In the genomic region with DNA sequence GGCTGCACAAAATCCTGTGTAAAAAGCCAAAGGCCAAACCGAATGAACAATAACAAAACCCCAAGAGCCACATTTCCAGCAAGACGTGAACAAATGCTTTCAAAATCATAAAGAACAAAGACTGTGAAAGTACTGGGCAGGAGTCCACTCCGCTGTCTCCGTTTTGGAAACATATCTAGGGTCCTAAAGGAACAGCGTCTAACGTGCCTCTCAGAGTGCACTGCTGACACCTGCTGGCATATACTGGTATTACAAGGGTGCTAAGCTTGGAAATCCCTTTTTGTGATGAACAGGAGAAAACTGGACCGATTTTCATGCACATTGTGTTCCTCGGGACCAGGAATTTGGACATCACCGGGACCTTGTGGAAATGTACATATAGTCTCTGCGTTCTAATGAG, we compare ENCODE assay signal across 8 mouse cellular contexts. TPM values are rescaled to one million over a fixed set of nuclear protein-coding genes. Genes with fewer than 3 reads are reported as not detected.
DNase-seq lines count a peak whose midpoint lies in the region; ATAC-seq and TF ChIP-seq lines count a peak whose summit lies in the region.

No protein-coding gene starts in this region.

- no peak for ATAC-seq in midbrain, embryonic 13.5 days

- no peaks in the 10 kb centered on the region for H3K36me3 ChIP-seq in midbrain, embryonic 10.5 days
- H3K36me3 ChIP-seq in midbrain, embryonic 13.5 days = no peaks in the 10 kb centered on the region

- DNase-seq in midbrain, embryonic 10.5 days (ENCODE audit: low spot score) = peak; percentile 71
- peak; percentile 83 to 91 for DNase-seq in heart, postnatal 10 days
- peak; percentile 69 to 82 for DNase-seq in left cerebral cortex, adult 2 months (ENCODE audit: extremely low spot score in 1 of 2, low spot score in 2 of 2)
- peak; percentile 50 to 66 for DNase-seq in natural killer cell, adult 2 months (ENCODE audit: low spot score in 2 of 2)
- peak; percentile 93 for DNase-seq in testis, postnatal 10 days (ENCODE audit: low spot score)

- intact Hi-C loops in heart, postnatal 10 days (cut with DNase I) = loop anchor here (1.0 to 5.0 kb wide), 3 partner anchors 224 to 395 kb away; no protein-coding TSS in a partner anchor
- intact Hi-C loops in left cerebral cortex, adult 2 months (cut with DNase I) = loop anchor here (1.0 to 5.0 kb wide), 4 partner anchors 120 to 395 kb away; no protein-coding TSS in a partner anchor

- WGBS in midbrain, embryonic 10.5 days = 32% methylated on average over 10 of the region's 10 CpGs
- 26% methylated on average over 10 of the region's 10 CpGs for WGBS in midbrain, embryonic 13.5 days

- no peak overlapping the region for H3K27ac ChIP-seq in midbrain, embryonic 10.5 days (replicated peaks)
- no peak overlapping the region for H3K27ac ChIP-seq in midbrain, embryonic 13.5 days
- H3K27ac ChIP-seq in bone marrow macrophage, adult 2 months (ENCODE audit: insufficient read depth, low read depth, low read length) = no peak overlapping the region
- no peak overlapping the region for H3K27ac ChIP-seq in embryonic fibroblast, embryonic 13.5 days (ENCODE audit: insufficient read depth, low read length)
- H3K27ac ChIP-seq in left cerebral cortex, adult 2 months = no peak overlapping the region

- no peaks in the 10 kb centered on the region for H3K9me3 ChIP-seq in midbrain, embryonic 10.5 days (replicated peaks)
- no peaks in the 10 kb centered on the region for H3K9me3 ChIP-seq in midbrain, embryonic 13.5 days

- no peak overlapping the region for H3K4me3 ChIP-seq in midbrain, embryonic 10.5 days
- no peak overlapping the region for H3K4me3 ChIP-seq in midbrain, embryonic 13.5 days (replicated peaks)
- no peak overlapping the region for H3K4me3 ChIP-seq in bone marrow macrophage, adult 2 months (ENCODE audit: insufficient read depth, low read length)
- no peak overlapping the region for H3K4me3 ChIP-seq in embryonic fibroblast, embryonic 13.5 days (ENCODE audit: insufficient read depth, low read length)
- H3K4me3 ChIP-seq in left cerebral cortex, adult 2 months = no peak overlapping the region

- TF ChIP-seq POLR2A in bone marrow macrophage, adult 2 months (IDR thresholded peaks at IDR 0.05; ENCODE audit: borderline replicate concordance, low read depth, low read length) = no peak
- TF ChIP-seq POLR2A in embryonic fibroblast, embryonic 13.5 days (IDR thresholded peaks at IDR 0.05; ENCODE audit: low read depth, low read length) = no peak

- peaks cover 35% of the 10 kb centered on the region for H3K27me3 ChIP-seq in midbrain, embryonic 10.5 days (ENCODE audit: low read depth, poor library complexity, severe bottlenecking)
- no peaks in the 10 kb centered on the region for H3K27me3 ChIP-seq in midbrain, embryonic 13.5 days

- H3K4me2 ChIP-seq in midbrain, embryonic 13.5 days (replicated peaks) = no peak overlapping the region

- peaks cover 13% of the 10 kb centered on the region for H3K4me1 ChIP-seq in midbrain, embryonic 10.5 days
- peaks cover 15% of the 10 kb centered on the region for H3K4me1 ChIP-seq in midbrain, embryonic 13.5 days (replicated peaks)
- H3K4me1 ChIP-seq in bone marrow macrophage, adult 2 months (ENCODE audit: control insufficient read depth, insufficient read depth, low read length) = no peaks in the 10 kb centered on the region
- no peaks in the 10 kb centered on the region for H3K4me1 ChIP-seq in embryonic fibroblast, embryonic 13.5 days (ENCODE audit: control insufficient read depth, insufficient read depth, low read length)

- no peak overlapping the region for H3K9ac ChIP-seq in midbrain, embryonic 13.5 days (replicated peaks)

- TF ChIP-seq CTCF in bone marrow macrophage, adult 2 months (IDR thresholded peaks at IDR 0.05; ENCODE audit: low read depth, low read length) = peak; percentile 63; the same call in 1 of the 2 replicates
- TF ChIP-seq CTCF in embryonic fibroblast, embryonic 13.5 days (IDR thresholded peaks at IDR 0.05; ENCODE audit: borderline replicate concordance, insufficient read depth, low read length) = peak; percentile 82; the same call in 1 of the 2 replicates
- peak; percentile 99 for TF ChIP-seq CTCF in left cerebral cortex, adult 2 months (IDR thresholded peaks at IDR 0.05)

RNA-seq across cellular contexts. Expression of a gene that starts 24.1 kb away (rescaled TPM):
- polyA plus RNA-seq in midbrain, embryonic 10.5 days (2016; fragmentation: Nextera tagmentation; extraction: Ambion mirVana) = 13.8 and 13.9 TPM in 2 replicates
- polyA plus RNA-seq in midbrain, embryonic 13.5 days (2015; fragmentation: Nextera tagmentation; extraction: Ambion mirVana) = 26.5 and 30.4 TPM in 2 replicates
- polyA plus RNA-seq in bone marrow macrophage, adult 2 months (2012; ENCODE audit: insufficient read depth, insufficient read length, missing spikeins) = 18.2 and 21.4 TPM in 2 replicates
- 17.8 and 18.6 TPM in 2 replicates for polyA plus RNA-seq in embryonic fibroblast, embryonic 13.5 days (2011; ENCODE audit: insufficient read length, low read depth, missing spikeins)
- 10 to 100 TPM; 11.4 to 12.0 TPM for total RNA-seq in heart, postnatal 10 days (2021)
- 100 to 1,000 TPM; 107 to 120 TPM for total RNA-seq in left cerebral cortex, adult 2 months (2021)

RNA-seq across cellular contexts. Expression of a gene that starts 52.9 kb away (rescaled TPM):
- polyA plus RNA-seq in midbrain, embryonic 10.5 days (2016; fragmentation: Nextera tagmentation; extraction: Ambion mirVana) = 1,095 and 1,127 TPM in 2 replicates
- polyA plus RNA-seq in midbrain, embryonic 13.5 days (2015; fragmentation: Nextera tagmentation; extraction: Ambion mirVana) = 826 and 844 TPM in 2 replicates
- 892 and 932 TPM in 2 replicates for polyA plus RNA-seq in bone marrow macrophage, adult 2 months (2012; ENCODE audit: insufficient read depth, insufficient read length, missing spikeins)
- 370 and 487 TPM in 2 replicates for polyA plus RNA-seq in embryonic fibroblast, embryonic 13.5 days (2011; ENCODE audit: insufficient read length, low read depth, missing spikeins)
- total RNA-seq in heart, postnatal 10 days (2021) = 100 to 1,000 TPM; 520 to 541 TPM
- total RNA-seq in left cerebral cortex, adult 2 months (2021) = 100 to 1,000 TPM; 411 TPM
